Mouse (Mus musculus) heart, embryonic 15.5 days (tissue): Measurements from ENCODE around the gene Carns1. TPM values are rescaled to one million over a fixed set of nuclear protein-coding genes. Genes with fewer than 3 reads are reported as not detected.

Source experiments
- ATAC-seq: fragments of 200-750 bp; cut with Nextera tagmentation; replicated peaks from 2 replicates; pipeline ENCODE4 v1.8.0; 2017; ENCODE audit warnings: low read depth, moderate TSS enrichment; ENCODE audit not compliant: insufficient number of reproducible peaks, insufficient read depth, low FRiP score
- H3K27ac ChIP-seq: fragments of 300-500 bp; sonication (generic); 2 replicates; pipeline ENCODE4 v1.5.1; 2015; ENCODE audit warnings: mild to moderate bottlenecking, inconsistent platforms
- H3K27me3 ChIP-seq: fragments of 300-500 bp; sonication (generic); 2 replicates; pipeline ENCODE4 v1.6.1; 2015; ENCODE audit warnings: inconsistent platforms
- H3K36me3 ChIP-seq: fragments of 300-500 bp; sonication (generic); 2 replicates; pipeline ENCODE4 v1.6.1; 2015; ENCODE audit warnings: mild to moderate bottlenecking, inconsistent platforms
- H3K4me1 ChIP-seq: fragments of 300-500 bp; sonication (generic); replicated peaks from 2 replicates; pipeline ENCODE4 v1.6.1; 2015; ENCODE audit warnings: inconsistent platforms
- H3K4me2 ChIP-seq: fragments of 300-500 bp; sonication (generic); 2 replicates; pipeline ENCODE4 v1.6.1; 2015; ENCODE audit warnings: inconsistent platforms, mild to moderate bottlenecking, moderate library complexity
- H3K4me3 ChIP-seq: fragments of 300-500 bp; sonication (generic); 2 replicates; pipeline ENCODE4 v1.5.1; 2015; ENCODE audit warnings: mild to moderate bottlenecking, inconsistent platforms
- H3K9ac ChIP-seq: fragments of 300-500 bp; sonication (generic); 2 replicates; pipeline ENCODE4 v1.6.1; 2015; ENCODE audit warnings: mild to moderate bottlenecking, inconsistent platforms
- H3K9me3 ChIP-seq: fragments of 300-500 bp; sonication (generic); replicated peaks from 2 replicates; pipeline ENCODE4 v1.6.1; 2016; ENCODE audit warnings: inconsistent platforms
- WGBS: fragments of 180-500 bp; shearing (Covaris S2); methylation state at CpG from one replicate; pipeline ENCODE4 v1.1.7; 2015; ENCODE audit warnings: mixed read lengths; 5-methylcytosine and 5-hydroxymethylcytosine counted together
- polyA plus RNA-seq: library from polyadenylated mRNA; unstranded; fragments of >200 nt; fragmentation: Nextera tagmentation; extraction: Ambion mirVana; gene quantifications from 2 replicates; pipeline ENCODE4 v1.2.1, GENCODE M21; 2015

Carns1 gene
- polyA plus RNA-seq, 1 experiment from 2014 or later = 12.3 TPM

GRCm38 (mm10) chr19:4189051-4189620 lies 13.9 kb upstream of the Carns1 start:
- Histone ChIP-seq H3K27me3 (no peaks in the 10 kb centered on the region), H3K4me3 (no peak overlapping the region), H3K9ac (no peak overlapping the region), H3K27ac (no peak overlapping the region), H3K4me1 (peaks cover 58% of the 10 kb centered on the region), H3K9me3 (no peaks in the 10 kb centered on the region), H3K4me2 (peak overlapping the region; percentile 3; the same call in 1 of the 2 replicates), H3K36me3 (peaks cover 10% of the 10 kb centered on the region)
- WGBS = 85% methylated on average over 12 of the region's 12 CpGs
- ATAC-seq = no peak

DNA sequence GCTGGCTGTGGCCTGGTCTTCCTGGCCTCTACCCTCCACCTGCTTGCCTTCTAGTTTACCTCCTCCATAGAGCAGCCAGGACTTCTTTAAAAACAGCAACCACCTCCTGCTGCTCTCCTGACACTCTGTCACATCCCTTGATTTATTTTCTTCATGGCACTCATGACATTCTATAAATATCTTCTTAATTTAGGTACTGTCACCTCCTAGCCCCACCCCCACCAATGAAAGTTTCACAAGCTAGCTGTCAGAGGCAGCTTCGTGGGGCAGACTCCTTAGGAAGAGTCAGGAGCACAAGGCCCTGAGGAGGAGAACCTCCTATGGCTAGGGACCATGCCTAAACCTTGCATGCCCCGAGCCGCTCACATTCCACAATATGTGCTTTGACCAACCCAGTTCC lies 12.0 kb upstream of the Carns1 start:
- H3K9me3 ChIP-seq = no peaks in the 10 kb centered on the region
- H3K9ac ChIP-seq = no peak overlapping the region
- peaks cover 44% of the 10 kb centered on the region for H3K4me1 ChIP-seq
- no peak overlapping the region for H3K4me3 ChIP-seq
- ATAC-seq = no peak
- peak overlapping the region; percentile 6; the same call in 1 of the 2 replicates for H3K4me2 ChIP-seq
- no peaks in the 10 kb centered on the region for H3K36me3 ChIP-seq
- H3K27me3 ChIP-seq = no peaks in the 10 kb centered on the region
- peak overlapping the region; percentile 32; the same call in 1 of the 2 replicates for H3K27ac ChIP-seq
- WGBS = 58% methylated on average over 3 of the region's 3 CpGs

GRCm38 (mm10) chr19:4184976-4185975 lies 10.0 kb upstream of the Carns1 start:
- no peaks in the 10 kb centered on the region for H3K27me3 ChIP-seq
- peaks cover 34% of the 10 kb centered on the region for H3K4me1 ChIP-seq
- H3K36me3 ChIP-seq = no peaks in the 10 kb centered on the region
- ATAC-seq = no peak; the same call in 1 of the 2 replicates
- 0 out of 2 replicates have a peak overlapping the region, but pooled peaks have one; percentile 8 for H3K4me2 ChIP-seq
- H3K4me3 ChIP-seq = no peak overlapping the region
- WGBS = 51% methylated on average over 15 of the region's 15 CpGs
- no peaks in the 10 kb centered on the region for H3K9me3 ChIP-seq
- H3K27ac ChIP-seq = peak overlapping the region; percentile 50
- H3K9ac ChIP-seq = no peak overlapping the region

GRCm38 (mm10) chr19:4183689-4184088 lies 8.4 kb upstream of the Carns1 start:
- no peaks in the 10 kb centered on the region for H3K9me3 ChIP-seq
- no peaks in the 10 kb centered on the region for H3K27me3 ChIP-seq
- no peak overlapping the region for H3K9ac ChIP-seq
- H3K36me3 ChIP-seq = no peaks in the 10 kb centered on the region
- no peak overlapping the region for H3K27ac ChIP-seq
- 72% methylated on average over 2 of the region's 2 CpGs for WGBS
- no peak overlapping the region for H3K4me2 ChIP-seq
- no peak for ATAC-seq
- peaks cover 34% of the 10 kb centered on the region for H3K4me1 ChIP-seq
- H3K4me3 ChIP-seq = no peak overlapping the region

DNA sequence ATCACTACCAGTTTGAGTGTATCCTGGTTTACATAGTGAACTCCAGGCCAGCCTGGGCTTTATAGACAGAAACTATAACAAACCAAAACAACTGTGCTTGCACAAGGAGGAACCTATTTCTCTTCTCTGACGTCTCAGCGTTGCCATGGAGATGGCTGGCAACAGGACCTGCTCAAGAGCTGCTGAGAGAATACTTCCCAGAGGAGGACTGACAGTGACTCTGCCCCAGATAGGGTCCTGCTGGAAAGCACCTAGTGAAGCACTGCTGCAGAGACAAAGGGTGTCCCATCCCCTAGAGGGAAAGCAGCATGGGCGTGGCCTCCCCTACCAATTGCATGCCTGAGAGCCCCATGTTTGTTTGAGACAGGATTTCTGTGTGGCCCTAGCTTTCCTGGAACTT lies 6.6 kb upstream of the Carns1 start:
- Histone ChIP-seq H3K4me2 (no peak overlapping the region), H3K9me3 (no peaks in the 10 kb centered on the region), H3K27ac (no peak overlapping the region), H3K4me1 (peaks cover 24% of the 10 kb centered on the region), H3K36me3 (no peaks in the 10 kb centered on the region), H3K9ac (no peak overlapping the region), H3K27me3 (no peaks in the 10 kb centered on the region), H3K4me3 (no peak overlapping the region)
- 45% methylated on average over 3 of the region's 3 CpGs for WGBS
- no peak for ATAC-seq

GRCm38 (mm10) chr19:4180411-4180810 lies 5.1 kb upstream of the Carns1 start:
- H3K4me1 ChIP-seq = peaks cover 16% of the 10 kb centered on the region
- ATAC-seq = no peak
- H3K9me3 ChIP-seq = no peaks in the 10 kb centered on the region
- no peaks in the 10 kb centered on the region for H3K27me3 ChIP-seq
- H3K36me3 ChIP-seq = no peaks in the 10 kb centered on the region
- H3K9ac ChIP-seq = no peak overlapping the region
- H3K27ac ChIP-seq = no peak overlapping the region
- WGBS = 85% methylated on average over 7 of the region's 7 CpGs
- no peak overlapping the region for H3K4me3 ChIP-seq
- no peak overlapping the region for H3K4me2 ChIP-seq

GRCm38 (mm10) chr19:4172925-4173324 lies 2.4 kb downstream of the Carns1 start:
- ATAC-seq = no peak
- no peaks in the 10 kb centered on the region for H3K36me3 ChIP-seq
- H3K27ac ChIP-seq = peak overlapping the region; percentile 92
- no peaks in the 10 kb centered on the region for H3K9me3 ChIP-seq
- no peak overlapping the region for H3K4me2 ChIP-seq
- no peaks in the 10 kb centered on the region for H3K27me3 ChIP-seq
- WGBS = 77% methylated on average over 11 of the region's 11 CpGs
- peaks cover 54% of the 10 kb centered on the region for H3K4me1 ChIP-seq
- H3K9ac ChIP-seq = peak overlapping the region; percentile 32; the same call in 1 of the 2 replicates
- H3K4me3 ChIP-seq = no peak overlapping the region

DNA sequence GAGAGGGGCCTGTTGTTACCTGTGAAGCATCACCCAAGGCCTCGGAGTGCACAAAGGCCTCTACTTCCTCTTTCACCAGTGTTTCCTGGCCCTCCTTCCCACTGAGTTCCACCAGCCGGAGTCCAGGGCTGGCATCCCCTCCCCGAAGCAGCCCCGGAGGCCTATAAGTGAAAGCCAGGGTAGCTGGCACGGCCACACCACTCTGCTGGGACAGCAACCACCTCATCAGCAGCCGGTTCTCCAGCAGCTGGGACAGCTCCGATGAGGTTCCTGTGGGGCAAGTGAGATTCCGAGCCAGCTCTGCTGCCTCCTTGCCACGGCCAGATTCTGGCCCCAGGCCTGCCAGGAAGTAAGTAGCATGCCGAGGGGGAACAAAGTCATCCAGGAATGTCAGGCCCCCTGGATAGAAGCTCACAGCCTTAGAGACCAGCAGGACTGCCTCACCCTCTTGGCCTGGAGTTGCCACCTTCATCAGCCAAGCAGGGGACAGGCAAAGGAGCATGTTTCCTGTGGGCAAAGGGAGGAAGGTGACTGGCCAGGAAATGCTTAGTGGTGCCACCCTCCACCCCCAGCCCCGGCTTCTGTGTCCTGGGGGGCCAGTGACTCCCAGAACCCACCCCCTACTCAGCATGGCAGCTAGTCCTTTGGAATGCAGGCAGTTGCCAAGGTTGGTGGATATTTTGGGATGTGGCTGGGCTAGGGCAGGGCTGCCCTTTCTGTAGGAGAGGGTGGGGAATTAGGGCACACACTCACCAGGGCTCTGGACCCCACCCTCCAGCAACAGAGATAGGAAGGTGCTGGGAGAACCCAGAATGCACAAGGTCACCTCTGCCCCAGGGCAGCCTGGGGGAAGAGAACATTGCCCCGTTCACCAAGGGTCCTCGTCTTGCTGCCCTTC lies 3.6 kb downstream of the Carns1 start:
- Histone ChIP-seq H3K4me3 (peak overlapping the region; percentile 6; the same call in 1 of the 2 replicates), H3K27me3 (no peaks in the 10 kb centered on the region), H3K9me3 (no peaks in the 10 kb centered on the region), H3K27ac (peak overlapping the region; percentile 92), H3K9ac (peak overlapping the region; percentile 23; the same call in 1 of the 2 replicates), H3K36me3 (no peaks in the 10 kb centered on the region), H3K4me1 (peaks cover 66% of the 10 kb centered on the region), H3K4me2 (peak overlapping the region; percentile 44)
- ATAC-seq = peak; percentile 28; the same call in 1 of the 2 replicates
- WGBS = 34% methylated on average over 13 of the region's 13 CpGs

- WGBS = 91% methylated on average over 10 of the region's 10 CpGs
- H3K4me2 ChIP-seq = peak overlapping the region; percentile 44
- peak overlapping the region; percentile 6; the same call in 1 of the 2 replicates for H3K4me3 ChIP-seq
- no peak for ATAC-seq
- peaks cover 71% of the 10 kb centered on the region for H3K4me1 ChIP-seq
- H3K9me3 ChIP-seq = no peaks in the 10 kb centered on the region
- no peaks in the 10 kb centered on the region for H3K27me3 ChIP-seq
- H3K36me3 ChIP-seq = no peaks in the 10 kb centered on the region
- H3K9ac ChIP-seq = peak overlapping the region; percentile 23; the same call in 1 of the 2 replicates
- H3K27ac ChIP-seq = peak overlapping the region; percentile 92
Measured at GRCm38 (mm10) chr19:4170723-4171392, 4.4 kb downstream of the Carns1 start.

DNA sequence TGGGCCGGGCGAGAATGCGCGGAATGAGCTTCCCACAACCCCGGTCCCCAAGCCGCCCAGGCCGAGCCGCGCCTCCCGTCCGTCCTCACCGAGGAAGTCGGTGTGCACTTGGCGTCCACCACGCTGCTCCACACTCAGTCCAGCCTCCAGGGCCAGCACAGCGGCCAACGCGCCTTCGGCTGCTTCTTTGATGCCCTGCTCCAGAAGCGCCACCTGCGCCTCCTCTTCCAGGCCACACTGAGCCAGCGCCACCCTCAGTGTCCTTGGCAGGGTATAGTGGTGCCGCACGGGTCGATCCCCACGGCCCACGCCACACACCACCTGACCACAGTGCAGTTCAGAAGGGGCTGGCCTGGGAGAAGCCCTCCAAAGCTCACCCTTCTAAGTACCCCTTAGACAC lies 5.5 kb downstream of the Carns1 start:
- 6% methylated on average over 27 of the region's 27 CpGs for WGBS
- no peaks in the 10 kb centered on the region for H3K36me3 ChIP-seq
- H3K4me1 ChIP-seq = peaks cover 61% of the 10 kb centered on the region
- peak overlapping the region; percentile 54 for H3K4me3 ChIP-seq
- no peaks in the 10 kb centered on the region for H3K9me3 ChIP-seq
- peak overlapping the region; percentile 92 for H3K4me2 ChIP-seq
- H3K9ac ChIP-seq = peak overlapping the region; percentile 84
- peak; percentile 19 for ATAC-seq
- H3K27ac ChIP-seq = peak overlapping the region; percentile 96
- H3K27me3 ChIP-seq = no peaks in the 10 kb centered on the region
